Mouse (Mus musculus) embryo, embryonic 11 days (tissue): ENCODE measurements around the gene Fras1.
A peak's percentile ranks its signal among the peaks of the same experiment; 100 is the strongest.

ENCODE experiments used
- DNase-seq: peaks from one replicate; pipeline ENCODE4 v3.0.0-alpha.2; 2015

The Fras1 gene

DNA sequence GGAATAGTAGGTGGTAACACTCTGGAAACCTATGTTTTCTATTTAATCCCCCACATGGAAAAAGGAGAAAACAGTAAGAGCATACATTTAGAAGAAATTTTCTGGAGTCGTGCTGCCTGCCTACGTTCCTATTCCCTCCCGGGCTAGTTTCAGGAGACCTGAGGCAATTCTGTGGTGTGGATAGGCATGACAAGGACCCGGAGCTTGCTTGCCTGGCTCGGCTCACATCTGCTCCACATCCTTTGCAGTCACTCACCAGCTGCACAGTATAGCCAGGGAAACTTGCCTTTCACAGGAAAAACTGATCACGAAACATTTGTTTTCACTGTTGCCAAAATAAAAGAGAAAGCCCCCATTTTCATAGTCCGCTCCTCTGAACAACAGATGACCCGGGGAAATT, 325.2 kb downstream of the Fras1 start:
- no peak for DNase-seq

DNA sequence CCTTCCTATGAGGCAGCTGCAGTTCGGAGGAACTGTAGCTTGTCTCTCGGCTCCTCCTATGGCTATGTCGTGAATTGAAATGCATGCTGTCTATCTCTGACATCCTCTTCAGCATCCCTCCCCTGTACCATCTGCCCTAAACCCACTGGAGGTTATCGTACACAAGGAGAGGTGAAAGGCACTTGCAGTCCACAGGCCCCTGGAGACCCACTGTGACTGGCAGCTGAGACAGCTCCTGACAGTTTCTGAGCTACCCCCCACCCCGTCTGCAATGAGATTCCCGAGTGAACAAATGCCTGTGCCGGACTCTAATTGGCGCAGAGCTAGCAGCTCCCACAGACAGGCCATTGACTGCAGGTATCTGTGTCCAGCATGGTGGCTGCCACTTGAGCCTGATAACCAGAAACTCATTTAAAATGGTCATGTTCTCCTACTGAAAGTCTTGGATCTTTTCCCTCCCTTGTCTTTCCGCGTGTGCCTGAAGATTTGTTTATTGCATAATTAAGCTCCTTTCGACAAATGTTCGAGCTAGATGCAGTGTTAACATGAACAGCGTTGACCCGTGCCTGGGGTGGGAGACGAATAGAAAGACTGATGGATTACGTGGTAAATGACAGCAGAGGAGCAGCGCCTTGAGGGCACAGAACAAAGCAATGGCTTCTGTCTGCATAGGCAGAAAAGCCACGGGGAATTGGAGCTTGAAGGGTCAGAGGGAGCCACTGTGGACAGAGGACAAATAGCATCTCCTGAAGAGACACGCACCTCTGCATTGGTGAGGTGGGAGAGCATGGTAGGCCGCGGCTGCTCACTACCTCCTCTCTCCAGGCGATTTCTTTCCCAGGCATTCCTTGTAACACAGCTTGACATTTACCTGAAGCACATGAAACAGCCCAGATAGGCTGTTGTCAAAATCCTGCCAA, 329.2 kb downstream of the Fras1 start:
- peak; percentile 47 for DNase-seq

DNA sequence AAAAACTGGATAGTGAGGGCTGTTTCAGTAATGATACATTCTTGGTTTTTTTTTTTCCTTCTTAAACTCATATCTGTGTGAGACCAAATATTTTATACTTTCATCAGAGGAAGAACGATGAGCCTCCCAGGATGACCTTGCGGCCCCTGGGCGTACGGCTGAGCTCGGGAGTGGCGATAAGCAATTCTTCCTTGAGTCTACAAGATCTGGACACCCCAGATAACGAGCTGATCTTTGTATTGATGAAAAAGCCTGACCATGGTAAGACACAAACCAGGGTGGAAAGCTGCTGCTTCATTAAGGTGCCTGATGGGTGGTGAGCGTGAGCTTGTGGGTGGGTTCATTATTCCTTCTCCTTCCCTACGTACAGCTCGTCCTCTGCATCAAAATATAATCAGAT, 334.8 kb downstream of the Fras1 start:
- DNase-seq = no peak

DNA sequence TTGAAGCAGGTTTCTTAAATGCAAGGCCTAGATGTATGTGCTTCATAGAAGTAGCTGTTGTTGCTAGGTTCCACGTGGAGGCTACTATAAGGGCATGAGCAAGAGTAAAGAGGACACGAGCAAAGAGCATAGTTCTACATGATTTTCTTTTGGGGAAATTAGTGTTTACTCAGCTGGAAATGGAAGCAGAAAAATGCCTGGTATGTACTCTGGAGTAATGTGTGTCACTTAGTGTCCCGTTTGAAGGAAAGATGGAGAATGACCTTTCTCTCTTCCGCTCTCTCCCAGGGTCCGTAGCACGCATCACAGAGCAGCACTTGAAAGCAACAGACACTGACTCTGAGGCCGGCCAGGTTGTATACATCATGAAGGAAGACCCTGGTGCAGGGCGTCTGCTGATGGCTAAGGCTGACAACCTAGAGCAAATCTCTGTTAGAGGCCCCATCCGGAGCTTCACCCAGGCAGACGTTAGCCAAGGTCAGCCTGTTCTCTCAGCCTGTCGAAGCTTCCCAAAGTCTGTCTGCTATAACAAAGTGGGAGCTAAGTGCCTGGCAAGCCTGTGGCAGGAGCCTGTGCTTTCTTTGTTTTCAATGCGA, 338.4 kb downstream of the Fras1 start:
- DNase-seq = peak; percentile 35

DNA sequence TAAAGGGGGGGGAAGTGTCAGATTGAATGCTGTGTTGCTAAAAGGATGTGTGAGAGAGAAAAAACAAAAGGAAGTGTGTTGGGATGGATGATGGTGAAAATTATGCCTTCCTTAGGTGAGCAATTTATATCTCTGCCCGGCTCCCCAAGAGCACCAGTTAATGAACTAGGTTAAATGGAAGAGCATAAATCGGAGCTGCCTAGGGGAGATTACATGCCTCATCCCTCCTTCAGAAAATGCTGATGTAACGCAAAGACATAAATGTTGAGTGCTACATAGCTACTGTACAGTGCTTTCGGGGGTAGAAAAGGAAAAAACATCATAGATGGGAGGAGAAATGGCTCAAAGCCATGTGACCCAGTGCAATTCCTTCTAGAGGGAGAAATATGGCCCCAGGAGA, 339.0 kb downstream of the Fras1 start:
- DNase-seq = no peak

DNA sequence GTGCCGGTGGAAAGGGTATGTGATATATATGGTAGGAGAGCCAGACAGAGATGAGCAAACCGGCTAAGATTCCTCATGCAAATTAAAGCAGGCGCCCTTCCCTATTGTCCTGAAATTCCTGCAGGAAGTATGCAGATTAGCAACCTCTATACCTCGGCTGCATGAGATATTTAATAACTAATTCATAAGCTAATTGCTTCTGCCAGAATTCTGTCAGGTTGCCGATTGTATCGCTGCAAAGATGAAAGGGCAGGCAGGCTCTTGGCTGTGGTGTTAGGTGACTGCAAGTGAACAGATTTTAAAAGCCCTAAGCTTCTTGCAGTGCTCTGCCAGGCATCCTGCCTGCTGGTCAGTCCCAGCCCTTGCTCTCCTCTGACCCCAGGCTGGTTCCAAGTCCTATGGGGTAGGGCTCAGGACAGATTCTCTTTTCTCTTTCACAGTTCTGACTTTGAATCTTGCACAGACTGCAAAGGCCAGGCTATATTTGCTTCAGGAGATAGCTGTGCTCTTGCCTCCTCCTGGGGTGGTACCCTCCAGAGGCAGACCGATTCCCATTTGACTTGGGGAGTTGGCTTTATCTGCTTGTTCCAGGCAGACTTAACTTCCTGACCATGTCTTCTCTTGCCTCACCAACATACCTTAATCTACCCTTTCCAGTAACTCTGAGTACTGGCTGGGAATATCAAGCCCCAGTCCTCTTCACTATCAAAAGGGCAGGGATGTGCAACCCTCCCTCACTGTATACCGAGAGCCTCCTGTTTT, 342.7 kb downstream of the Fras1 start:
- DNase-seq = no peak

DNA sequence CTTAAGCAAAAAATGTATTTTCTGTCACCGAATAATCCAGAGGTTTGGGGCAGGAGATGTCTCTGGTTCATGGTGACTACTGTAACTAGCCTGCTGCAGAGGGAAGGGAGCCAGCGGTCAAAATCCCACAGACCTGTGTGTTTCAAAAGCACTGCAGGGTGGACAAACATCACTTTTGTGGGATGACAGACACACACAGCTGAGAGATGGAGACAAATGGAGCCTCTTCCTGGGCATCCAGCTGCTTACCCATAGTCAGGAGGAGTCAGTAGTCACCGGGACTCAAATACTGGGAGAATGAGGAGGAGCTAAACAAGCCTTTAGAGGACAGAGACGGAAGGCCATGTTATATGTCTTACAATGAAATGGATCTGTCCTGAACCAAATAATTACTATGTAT, 343.9 kb downstream of the Fras1 start:
- no peak for DNase-seq

DNA sequence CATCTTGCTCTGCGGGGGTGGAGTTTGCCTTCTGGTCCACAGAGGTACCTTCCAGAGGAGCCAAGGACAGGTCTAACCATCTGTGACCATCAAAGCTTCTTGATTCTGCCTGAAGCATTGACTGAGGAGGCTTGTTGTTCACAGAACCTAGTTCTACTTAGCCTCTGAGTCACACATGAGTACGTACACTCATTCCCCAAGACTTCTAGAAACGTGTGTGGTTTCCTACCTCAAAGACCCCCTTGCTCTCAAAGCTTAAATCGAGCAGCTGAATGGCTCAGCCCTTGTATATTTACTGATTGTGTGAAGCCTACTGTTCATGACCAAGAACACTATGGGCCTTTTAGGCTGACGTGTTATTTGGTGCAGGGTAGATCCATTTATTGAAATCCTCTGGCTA, 344.8 kb downstream of the Fras1 start:
- no peak for DNase-seq

DNA sequence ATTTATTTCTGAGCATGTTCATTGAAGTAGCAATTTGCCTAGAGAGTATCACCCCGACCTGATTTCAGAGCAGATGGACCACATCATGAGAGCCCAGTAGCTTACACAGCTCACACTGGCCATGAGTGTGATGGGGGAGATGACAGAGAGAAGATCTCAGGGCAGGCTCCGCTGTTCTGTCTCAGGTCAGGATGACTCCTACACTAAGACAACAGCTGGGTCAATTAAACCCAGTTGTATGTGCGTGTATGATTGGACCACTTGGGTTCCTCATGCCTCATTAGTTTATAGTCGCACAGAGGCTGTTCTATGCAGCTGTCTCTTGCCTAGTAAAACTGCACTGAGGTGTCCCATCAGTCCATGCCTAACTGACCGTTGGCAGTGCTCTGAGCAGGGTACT, 345.5 kb downstream of the Fras1 start:
- DNase-seq = no peak

DNA sequence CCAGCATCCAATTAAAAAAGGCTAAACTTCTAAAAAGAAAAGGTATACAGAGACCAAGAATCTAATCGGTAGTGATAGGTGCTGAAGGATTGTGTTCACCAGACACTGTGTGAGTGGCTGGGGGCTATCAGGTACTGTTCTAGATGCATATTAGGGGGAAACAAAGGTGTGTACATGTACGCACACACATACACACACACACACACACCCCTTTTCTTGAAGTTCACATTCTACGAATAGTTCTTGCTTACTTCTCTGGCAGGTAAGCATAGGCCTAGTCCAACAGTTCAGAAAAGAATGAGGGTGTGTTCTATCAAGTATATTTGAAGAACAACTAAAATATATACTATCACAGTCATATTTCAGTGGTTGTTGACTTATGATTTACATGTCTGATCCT, 348.9 kb downstream of the Fras1 start:
- DNase-seq = no peak

DNA sequence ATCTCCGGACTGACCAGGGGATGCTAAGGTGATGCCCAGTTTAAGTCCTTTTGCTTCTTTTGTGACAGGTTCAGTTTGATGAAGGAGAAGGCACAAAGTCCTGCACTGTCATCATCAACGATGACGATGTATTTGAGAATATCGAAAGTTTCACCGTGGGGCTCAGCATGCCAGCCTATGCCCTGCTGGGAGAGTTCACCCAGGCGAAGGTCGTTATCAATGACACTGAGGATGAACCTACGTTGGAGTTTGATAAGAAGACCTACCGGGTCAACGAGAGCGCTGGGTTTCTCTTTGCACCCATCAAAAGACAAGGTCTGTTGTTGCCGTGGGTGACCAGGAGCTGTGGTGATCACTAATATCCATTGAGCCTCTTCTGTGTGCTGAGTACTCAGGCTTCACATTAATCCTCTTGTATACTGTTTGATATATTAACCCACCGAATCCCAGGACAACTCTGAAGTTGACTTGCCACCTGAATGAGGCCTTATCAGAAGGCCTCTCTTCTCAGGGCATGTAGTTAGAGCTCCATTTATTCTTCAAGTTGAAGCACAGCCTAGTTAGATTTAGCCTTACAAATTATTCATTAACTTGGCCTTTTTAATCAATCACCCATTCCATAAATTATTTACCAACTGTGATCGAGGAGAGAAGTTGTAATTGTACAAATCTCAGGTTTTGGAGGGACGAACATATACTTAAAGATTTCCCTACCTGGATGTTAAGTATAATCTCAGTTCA, 365.6 kb downstream of the Fras1 start:
- no peak for DNase-seq

DNA sequence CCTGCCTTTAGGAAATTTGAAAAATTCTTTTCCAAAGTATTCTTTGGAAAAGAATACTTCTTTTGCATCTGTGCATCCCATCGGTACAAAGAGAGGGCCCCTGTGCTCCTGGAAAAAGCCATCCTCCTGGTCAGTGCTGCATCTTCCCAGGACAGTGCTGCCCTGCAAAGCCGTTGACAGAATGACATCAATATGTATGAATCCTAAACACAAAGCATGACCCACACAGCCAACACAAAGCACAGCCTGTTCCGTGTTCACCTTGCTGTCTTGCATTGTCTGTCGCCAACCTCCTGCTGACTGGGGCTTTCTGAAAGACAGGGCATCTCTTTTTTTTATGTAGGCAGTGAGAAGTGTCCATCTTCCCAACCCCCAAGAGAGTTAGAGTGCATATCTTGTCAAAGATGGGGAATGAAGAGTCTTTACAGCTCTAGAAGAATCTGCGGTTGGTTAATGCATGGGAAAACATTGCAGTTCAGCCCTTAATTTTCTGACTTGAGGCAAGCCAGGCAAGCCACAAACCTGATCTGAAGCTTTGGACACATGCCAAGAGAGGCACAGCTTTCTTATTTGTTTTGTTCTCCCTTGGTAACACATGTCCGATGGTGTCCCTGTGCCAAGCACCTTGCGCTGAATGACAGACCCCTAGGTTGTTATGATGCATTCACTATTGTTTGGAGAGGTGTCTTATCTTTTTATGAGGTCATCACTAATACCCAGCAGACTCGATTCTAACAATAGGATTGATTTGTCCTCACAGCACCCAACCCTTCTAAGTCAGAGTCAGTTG, 373.6 kb downstream of the Fras1 start:
- no peak for DNase-seq

DNA sequence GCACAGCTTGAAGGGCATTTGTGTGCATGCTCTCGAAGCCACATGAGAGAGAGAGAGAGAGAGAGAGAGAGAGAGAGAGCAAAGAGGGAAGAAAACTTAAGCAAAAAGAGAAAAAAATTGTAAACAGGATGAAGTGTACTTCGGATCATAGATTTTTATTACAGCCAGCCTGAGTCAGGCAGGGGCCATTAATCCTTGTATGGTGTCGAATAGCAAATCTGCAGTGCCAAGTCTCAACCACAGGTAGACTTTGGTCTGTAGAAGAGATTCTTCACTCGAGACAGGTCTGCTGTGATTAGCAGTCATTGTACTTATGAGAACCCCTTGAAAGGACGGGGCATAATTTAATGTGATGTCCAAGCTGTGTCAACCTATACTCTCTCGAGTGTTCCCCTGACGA, 383.9 kb downstream of the Fras1 start:
- DNase-seq = no peak

DNA sequence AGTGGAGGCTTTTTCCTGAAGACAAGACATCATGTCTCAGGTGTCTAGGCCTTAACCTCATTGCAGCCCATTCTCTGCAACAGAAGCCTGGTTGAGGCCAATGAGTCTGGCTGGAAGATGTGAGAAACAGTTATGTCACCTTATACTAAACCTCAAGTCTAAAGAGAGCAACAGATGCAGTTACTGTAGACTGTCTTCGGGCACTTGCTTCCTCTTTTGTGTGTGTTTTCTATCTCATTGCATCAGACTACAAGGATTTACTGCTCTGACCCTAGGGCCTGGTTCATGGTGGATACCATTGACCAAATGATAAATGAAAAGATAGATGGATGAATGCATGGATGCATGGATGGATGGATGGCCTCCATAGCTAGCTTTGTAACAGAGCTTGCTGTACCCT, 388.3 kb downstream of the Fras1 start:
- DNase-seq = no peak

DNA sequence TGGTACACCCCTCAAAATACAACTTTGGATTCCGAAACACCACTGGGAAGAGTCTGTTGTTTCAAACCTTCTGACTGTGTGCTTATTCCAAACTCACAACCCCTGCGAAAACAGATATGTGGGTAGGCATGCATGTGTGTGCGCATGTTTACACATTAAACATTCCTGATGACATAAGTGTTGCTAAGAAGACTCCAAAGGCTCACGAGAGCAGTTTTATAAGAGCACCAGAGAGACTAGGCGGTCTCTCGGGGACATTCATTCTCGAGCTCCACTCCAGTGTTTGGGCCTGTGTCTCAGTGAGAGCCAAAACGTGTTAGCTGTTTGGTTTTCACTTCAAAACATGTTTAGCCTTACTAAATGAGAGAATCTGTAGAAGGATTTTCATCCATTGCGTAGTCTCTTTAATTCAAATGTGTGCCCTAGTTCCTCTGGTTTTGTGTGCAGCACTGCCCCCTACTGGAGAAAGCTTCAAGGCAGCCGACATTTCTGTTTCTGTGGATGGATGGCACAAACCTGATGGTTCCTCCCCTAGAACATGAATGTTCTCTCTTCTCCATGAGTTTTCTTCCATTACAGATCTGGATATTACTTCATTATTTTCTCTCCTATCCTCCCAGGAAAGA, 395.2 kb downstream of the Fras1 start:
- DNase-seq = peak; percentile 83

DNA sequence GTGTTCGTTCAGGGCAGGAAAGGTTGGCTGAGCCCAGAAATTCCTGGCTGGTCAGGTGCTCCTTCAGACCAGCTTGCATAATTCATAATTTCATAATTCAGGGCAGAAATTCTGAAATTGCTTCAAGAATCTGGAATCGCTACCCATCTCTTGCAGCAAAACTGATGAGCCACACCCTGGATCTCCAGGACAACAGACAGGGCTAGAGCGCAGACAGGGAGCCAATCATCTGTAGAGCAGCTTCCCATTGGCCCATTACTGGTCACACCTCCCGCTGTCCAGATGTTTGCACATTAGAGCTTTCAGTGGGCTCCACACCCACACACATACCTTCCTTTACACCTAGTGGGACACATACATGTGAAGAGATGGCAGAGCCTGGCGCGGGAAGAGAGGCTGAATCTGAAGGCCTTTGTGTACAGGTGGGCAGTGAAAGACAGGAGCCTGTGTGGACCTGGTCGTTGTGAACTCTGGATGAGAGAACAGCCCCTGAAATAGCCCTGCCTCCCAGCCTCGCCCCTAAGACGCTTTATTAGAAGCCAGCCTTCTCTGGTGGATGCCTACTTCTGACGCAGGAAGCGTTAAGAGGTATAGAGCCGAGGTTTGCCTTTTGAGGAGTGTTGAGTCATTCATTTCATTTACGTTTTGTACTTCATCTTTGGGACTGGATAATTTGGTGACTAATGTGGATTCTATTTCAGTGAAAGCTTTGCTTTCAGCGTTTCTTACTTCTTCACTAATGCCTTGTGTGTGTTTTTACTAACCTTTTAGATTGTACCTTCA, 409.9 kb downstream of the Fras1 start:
- no peak for DNase-seq

DNA sequence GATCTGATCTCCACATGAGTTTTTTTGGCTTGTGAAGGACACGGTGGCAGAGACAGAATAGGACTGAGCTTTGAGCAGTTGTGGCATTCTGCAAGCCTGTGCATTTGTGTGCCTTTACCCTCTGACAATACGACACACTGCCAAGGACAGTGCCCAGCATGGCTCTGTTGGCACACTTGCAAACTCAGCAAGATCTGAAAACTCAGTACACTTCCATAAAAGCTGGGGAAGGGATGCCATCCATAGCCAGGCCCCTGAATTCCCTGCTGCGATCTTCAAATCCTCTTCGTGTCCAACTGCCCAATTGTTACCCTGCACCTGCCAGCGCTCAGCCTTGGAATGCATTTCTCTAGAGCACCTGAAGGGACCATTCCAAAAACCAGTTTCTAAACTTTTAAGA, 411.3 kb downstream of the Fras1 start:
- no peak for DNase-seq

DNA sequence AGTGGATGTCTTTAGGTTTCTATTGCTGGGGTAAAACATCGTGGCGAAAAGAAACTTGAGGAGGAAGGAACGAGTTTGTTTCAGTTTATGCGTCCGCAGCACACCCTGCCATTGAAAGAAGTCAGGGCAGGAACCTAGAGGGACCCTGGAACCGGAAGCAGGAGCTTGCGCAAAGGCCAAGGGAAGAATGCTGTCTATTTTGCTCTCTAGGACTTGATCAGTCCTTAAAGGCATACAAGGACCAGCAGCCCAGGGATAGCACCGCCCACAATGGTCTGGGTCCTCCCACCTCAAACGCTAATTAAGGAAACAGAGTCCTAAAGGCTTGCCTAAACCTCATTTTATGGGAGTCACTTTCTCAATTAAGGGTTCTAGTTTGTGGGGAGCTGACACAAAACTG, 418.7 kb downstream of the Fras1 start:
- DNase-seq = peak; percentile 8

DNA sequence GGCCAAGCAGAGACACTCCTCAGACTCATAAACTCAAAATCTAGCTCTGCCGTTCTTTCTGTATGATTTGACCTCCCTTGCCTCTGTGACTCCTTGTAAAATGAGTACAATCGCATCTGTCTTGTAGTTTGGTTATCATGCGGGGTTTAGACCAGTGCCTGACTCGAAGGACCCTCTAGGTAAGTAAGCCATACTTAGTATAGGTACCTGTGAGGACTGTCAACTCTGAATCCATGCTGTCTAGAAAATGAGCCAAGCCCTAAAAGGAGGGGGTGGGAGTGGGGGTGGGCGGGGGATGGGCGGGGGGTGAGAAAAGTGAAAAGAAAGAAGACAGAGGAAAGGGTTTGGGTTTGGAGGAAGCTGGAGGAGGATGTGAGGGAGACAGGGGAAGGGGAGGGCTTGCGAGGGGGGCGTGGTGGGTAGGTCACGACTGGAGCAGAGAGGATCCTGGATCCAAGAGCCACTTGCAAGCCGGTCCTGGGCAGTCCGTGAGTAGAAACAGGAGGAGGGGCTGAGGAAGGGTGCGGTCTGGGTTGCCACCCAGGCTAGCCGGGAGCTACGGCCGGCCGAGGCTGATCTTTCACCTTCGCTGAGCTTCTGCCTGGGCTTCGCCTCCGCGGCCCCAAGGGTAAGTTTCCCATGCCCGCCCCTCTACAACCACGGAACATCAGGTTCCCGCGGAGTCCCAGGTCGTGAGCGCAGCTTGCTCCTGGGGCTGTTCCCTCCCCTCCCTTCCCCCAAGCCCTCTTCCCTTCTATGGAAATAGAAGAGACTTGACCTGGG, 419.4 kb downstream of the Fras1 start, which contains the start of gene Anxa3:
TSS of gene Anxa3 (plus strand) at position 404 of the 783 bp plus-strand sequence.
- peak; percentile 65 for DNase-seq
